Mouse (Mus musculus) fat pad, adult 2 months (tissue): ENCODE data around the gene Zfp414.

Source experiments
- DNase-seq: peaks from one replicate; pipeline ENCODE4 v3.0.0-alpha.2; 2011; ENCODE audit warnings: low read depth, low spot score; ENCODE audit errors: extremely low read depth

Gene Zfp414

DNA sequence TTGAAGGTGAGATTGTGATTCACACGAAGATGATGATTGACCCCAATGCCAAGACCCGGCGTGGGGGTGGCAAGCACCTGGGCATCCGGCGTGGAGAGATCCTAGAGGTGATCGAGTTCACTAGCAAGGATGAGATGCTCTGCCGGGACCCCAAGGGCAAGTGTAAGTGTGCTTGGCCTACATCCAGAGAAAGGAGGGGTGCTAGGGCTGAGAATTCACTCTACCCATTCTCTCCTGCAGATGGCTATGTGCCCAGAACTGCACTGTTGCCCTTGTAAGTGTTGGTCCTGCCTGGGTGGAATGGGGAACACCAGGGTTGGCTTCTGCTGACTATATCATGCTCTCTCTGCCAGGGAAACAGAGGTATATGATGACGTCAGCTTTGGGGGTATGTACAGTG, 16.2 kb downstream of the Zfp414 start:
- DNase-seq, result no peak

DNA sequence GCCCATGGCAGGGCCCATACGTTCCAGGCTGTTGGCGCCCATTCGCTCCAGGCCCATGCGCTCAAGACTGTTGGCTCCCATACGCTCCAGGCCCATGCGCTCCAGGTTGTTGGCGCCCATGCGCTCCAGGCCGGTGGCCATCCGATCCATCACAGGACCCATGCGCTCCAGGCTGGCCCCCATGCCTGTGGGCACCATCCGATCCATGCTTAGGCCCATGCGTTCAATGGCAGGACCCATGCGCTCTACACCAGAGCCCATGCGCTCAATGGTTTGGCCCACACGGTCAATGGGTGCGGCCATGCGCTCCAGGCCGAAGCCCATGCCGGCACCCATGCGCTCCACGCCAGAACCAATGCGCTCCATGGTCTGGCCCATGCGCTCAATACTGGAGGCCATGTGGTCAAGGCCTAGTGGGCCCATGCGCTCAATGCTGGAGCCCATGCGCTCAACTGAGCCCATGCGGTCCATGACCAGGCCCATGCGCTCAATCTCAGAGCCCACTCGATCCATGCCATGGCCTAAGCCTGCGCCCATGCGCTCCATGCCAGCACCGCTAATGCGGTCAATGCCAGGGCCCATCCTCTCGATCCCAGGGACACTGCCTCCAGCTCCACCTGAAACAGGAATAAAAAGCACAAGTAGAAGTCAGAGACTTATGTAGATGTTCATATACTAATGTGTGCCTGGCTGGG, 21.0 kb downstream of the Zfp414 start:
- DNase-seq, result no peak

DNA sequence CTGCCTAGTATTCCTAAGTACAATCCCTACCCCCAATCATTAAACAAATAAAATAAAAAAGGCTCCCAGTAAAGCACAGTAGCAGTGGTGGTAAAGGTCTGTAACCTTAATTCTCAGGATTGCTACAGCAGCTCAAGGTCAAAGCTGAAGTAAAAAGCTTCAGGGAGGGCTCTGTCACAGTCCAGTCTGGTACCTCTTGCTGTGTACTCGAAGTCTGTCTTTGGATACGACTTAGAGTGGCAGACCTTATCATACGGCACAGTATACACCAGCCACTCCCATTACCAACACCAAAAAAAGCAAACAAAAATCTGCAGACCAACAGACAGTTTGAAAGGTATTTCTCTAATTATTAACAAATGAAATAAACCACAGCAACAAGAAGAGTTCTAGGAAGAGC, 37.9 kb downstream of the Zfp414 start:
- DNase-seq, result no peak

DNA sequence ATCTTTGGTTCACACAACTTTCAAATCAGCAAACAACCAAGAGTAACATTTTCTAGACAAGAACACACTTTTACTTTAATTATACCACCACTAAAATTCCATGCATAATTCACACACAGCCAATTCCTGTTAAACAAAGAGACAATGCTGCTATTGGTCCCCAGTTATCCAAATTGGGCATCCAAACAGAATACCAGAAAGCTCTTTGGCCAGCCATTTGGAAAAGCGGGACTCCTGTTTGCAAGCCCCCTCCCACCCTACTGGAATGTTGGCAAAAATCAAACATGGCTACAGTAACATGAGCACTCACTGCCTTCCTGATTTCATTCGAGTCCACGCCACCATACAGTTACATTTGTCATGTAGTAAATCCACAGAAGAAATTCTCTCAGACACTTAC, 40.8 kb downstream of the Zfp414 start:
- no peak for DNase-seq

DNA sequence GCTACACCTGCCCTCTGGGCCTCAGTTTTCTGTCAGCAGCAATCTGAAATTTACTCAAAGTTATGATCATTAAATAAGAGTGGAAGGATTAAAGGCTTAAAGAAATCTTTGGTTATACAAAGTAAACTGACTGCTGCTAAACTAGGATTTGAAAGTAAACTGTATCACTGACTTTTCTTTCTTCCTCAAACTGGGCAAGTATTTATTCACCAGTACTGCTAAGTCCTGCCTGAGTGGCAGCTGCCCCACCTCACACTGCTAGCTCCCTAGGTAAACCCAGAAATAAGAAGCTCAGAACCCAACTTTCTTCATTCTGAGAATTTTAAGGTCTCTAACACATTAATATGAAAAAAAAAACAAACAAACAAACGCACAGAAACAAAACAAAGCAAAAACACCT, 44.9 kb downstream of the Zfp414 start:
- DNase-seq, result no peak

DNA sequence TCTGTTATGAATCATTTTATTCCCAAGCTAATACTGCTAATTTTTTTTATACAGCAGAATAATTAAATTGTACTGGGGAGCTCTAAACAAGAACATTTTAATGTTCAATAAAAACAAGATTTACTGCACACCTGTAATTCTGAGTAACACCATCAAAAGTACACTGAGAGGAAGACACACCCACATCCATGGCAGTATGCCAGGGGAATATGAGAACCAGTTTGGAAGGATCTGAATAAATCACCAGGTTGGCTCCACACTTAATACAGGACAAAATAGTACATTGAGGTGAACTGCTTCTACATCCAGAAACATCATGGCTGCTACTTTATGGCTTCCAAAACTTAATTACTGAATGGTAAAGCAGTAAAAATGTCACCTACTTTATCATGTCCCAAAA, 46.6 kb downstream of the Zfp414 start:
- DNase-seq, result peak; percentile 69

DNA sequence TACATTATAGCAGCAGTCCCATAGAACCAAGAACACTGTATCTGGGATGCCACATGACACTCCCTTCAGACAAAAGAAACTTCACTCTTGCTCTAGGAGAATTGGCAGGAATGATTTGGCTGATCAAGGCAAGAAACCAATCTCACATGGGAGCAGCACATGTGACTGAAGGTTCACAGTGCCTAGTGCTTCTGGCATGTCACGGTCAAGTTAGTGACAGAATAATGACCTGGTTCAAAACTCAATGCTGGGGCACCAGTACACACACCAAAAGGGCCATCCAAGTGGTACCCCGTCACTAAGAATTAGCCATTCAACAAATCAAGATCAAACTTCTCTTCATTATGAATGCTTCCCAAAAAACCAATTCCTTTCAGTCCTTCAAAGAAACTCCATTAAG, 47.2 kb downstream of the Zfp414 start:
- DNase-seq, result no peak

DNA sequence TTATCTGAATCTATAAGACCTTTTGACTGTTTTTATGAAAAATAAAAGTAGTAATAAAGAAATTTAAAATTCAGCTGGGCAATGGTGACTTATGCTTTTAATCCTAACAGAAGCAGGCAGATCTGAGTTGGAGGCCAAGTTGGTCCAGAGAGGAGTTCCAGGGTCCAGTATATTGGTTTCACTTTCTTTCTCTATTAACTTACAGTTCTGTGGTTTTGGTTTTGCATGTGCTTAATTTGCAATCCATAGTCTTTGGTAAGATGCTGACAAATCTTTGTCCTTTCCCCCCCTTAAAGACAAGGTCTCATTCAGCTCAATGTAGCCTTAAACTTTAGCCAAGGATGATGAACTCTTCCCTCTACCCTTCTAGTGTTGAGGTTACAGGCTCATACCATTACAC, 49.9 kb downstream of the Zfp414 start:
- DNase-seq, result no peak
